Mouse (Mus musculus): ENCODE results near the gene Kpna6. TPM values are rescaled to one million over a fixed set of nuclear protein-coding genes. Genes with fewer than 3 reads are reported as not detected.

Kpna6 gene
- polyA plus RNA-seq, 1 experiment, result 143 TPM

DNA sequence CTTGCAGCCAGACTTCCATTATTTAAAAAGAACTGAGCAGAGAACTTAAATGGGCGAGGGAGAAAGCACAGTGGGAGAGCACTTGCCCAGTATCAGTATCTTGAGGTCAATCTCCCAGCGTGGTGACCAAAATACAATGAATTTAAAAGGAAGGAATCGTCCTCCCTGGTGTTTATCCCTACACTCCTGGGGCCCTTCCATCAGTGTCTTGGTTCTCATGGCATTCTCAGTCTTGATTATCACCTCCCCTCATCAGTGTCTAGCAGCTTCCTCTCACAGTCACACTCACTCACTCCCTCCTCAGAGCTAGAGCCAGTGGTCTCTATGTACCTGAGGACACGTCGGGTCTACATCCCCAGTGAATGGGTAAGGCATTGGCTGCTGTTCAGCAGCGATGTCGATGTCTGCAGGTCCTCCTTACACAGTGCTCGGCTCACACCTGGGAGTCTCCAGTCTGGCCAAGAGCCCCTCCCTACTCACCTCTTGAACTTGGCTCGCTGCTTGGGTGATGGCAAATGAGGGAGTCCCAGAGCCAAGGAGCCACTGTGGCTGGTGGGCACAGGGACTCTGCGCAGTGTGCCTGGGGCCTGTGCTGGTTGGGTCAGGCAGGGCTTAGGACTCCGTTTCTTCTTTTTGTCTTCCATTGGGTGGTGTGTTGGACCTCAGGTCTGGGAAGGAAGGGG is 50.3 kb downstream of the Kpna6 start:
- H3K27ac ChIP-seq (ENCODE audit: control insufficient read depth, insufficient read depth, low read depth, low read length), result peak overlapping the region; percentile 22
- no peak for TF ChIP-seq POLR2A (IDR thresholded peaks at IDR 0.05; ENCODE audit: control insufficient read depth, low read depth, low read length)
- no peak for TF ChIP-seq CTCF (IDR thresholded peaks at IDR 0.05; ENCODE audit: control insufficient read depth, insufficient read depth, insufficient replicate concordance, low read depth, low read length)
- no peaks in the 10 kb centered on the region for H3K27me3 ChIP-seq (ENCODE audit: control insufficient read depth, insufficient read depth, low read length)
- no peaks in the 10 kb centered on the region for H3K36me3 ChIP-seq (ENCODE audit: control insufficient read depth, insufficient read depth, low read length)
- peak overlapping the region; percentile 36 for H3K4me3 ChIP-seq (ENCODE audit: control insufficient read depth, low read depth, low read length)
- H3K4me1 ChIP-seq (ENCODE audit: control insufficient read depth, insufficient read depth, low read length), result peaks cover 29% of the 10 kb centered on the region

DNA sequence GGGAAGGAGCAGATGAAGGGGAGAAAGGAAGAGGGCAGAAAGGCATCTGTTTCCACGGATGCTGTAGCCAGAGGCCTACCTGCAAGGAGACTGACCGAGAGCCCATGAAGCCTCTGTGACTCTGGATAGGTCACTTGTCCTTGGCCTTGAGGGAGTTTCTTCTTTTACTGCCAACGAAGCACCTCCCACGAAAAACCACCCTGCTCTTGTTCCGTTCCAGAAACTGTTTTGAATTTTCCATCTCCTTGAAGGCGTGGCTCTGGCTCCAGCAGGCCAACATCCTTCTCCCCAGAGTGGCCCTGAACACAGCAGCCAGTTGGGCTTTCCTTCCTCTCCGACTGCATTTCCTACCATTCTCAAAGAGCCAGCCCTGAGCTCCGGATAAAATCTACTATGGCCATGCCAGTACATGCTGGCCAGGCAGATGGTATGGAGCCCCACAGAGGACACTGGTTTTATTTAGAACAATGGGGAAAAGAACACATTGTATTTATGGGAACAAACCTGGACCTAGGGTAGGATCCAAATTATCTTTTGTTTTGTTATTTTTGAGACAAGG is 51.2 kb downstream of the Kpna6 start:
- Histone ChIP-seq H3K4me3 (ENCODE audit: control insufficient read depth, low read depth, low read length) (peak overlapping the region; percentile 44), H3K4me1 (ENCODE audit: control insufficient read depth, insufficient read depth, low read length) (peaks cover 32% of the 10 kb centered on the region), H3K27me3 (ENCODE audit: control insufficient read depth, insufficient read depth, low read length) (no peaks in the 10 kb centered on the region), H3K36me3 (ENCODE audit: control insufficient read depth, insufficient read depth, low read length) (no peaks in the 10 kb centered on the region; the same call in 1 of the 2 replicates), H3K27ac (ENCODE audit: control insufficient read depth, insufficient read depth, low read depth, low read length) (peak overlapping the region; percentile 83)
- TF ChIP-seq POLR2A (IDR thresholded peaks at IDR 0.05; ENCODE audit: control insufficient read depth, low read depth, low read length) (peak; percentile 18; the same call in 1 of the 2 replicates), CTCF (IDR thresholded peaks at IDR 0.05; ENCODE audit: control insufficient read depth, insufficient read depth, insufficient replicate concordance, low read depth, low read length) (no peak)

DNA sequence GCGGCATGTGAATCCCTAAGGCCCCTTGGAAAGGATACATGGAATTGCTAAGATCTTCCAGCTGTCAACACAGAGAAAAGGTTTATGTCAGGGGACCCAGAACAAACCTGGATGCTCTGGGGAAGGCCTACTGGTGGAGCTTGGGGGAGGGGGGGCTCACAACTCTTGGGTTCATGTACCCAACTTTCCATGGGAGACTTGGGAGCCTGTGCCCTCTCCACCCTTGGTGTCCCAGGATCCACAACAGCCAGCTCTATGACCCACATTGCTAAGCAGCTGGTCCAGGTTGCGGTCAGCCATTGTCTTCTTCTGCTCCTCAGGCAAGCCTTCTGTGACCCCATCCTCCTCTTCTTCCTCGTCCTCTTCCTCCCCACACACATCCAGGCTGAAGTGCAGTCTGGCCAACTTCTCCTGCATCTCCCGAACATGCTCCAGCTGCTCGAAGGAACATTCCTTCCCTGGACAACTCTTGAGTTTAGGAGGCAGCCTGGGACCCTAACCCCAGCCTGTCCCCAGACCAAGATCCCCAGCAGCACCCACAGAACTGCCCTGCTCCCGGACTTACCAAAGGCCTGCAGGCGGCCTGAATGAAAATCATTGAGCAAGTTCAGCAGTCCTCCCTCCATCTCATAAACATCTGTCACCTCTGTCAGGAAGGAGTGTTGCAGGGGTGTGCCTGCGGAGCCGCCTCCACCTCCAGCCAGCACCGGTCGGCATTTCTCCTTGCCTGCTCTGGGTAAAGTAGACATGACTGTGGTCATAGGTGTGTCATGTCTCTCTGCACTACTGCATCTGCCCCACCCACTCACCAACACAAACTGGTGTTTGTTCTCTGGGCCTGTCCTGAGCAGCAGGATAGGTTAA is 51.9 kb downstream of the Kpna6 start:
- Histone ChIP-seq H3K4me1 (ENCODE audit: control insufficient read depth, insufficient read depth, low read length) (peaks cover 35% of the 10 kb centered on the region), H3K4me3 (ENCODE audit: control insufficient read depth, low read depth, low read length) (peak overlapping the region; percentile 44), H3K27ac (ENCODE audit: control insufficient read depth, insufficient read depth, low read depth, low read length) (peak overlapping the region; percentile 83), H3K27me3 (ENCODE audit: control insufficient read depth, insufficient read depth, low read length) (no peaks in the 10 kb centered on the region), H3K36me3 (ENCODE audit: control insufficient read depth, insufficient read depth, low read length) (no peaks in the 10 kb centered on the region; the same call in 1 of the 2 replicates)
- TF ChIP-seq CTCF (IDR thresholded peaks at IDR 0.05; ENCODE audit: control insufficient read depth, insufficient read depth, insufficient replicate concordance, low read depth, low read length), result no peak
- TF ChIP-seq POLR2A (IDR thresholded peaks at IDR 0.05; ENCODE audit: control insufficient read depth, low read depth, low read length), result no peak

DNA sequence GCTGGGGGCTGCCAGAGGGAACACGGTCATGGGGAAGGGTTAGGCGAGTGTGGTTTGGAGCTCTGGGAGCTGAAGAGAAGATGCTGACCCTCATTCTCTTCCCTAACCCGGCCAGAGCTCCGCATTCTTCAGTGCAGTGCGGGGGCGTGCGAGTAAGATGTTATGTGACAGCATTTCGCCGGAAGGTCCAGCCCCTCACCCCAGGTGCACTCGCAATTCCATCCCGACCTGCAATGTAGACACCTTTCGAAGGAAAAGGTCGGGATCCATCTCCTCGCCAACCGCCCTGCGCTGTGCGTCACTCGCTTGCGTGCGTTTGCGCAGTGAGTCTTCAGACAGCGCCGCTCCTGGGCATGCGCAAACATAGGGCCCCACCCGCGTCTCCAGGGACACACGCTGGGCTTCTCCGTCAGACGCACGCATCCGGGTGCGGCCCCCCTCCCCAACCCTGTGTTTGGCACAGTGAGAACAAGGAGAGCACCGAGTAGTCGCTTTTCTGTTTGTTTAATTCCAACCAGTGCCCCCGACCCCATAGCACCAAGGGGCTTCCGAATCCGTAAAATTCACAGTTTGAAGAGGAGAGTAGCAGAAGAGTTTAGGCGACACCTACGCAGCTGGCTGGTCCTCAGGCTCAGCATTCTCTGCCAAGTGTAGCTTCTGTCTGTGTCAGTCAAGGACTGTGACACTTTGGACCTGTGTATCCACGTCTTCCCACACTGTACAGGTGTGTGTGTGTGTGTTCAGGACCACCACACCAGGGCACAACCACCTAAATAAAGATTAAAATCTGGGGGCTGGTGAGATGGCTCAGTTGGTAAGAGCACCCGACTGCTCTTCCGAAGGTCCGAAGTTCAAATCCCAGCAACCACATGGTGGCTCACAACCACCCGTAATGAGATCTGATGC is 53.5 kb downstream of the Kpna6 start, which contains the start of gene Iqcc:
Gene Iqcc (minus strand): TSS at position 314 of the 906 bp plus-strand sequence.
- TF ChIP-seq CTCF (IDR thresholded peaks at IDR 0.05; ENCODE audit: control insufficient read depth, insufficient read depth, insufficient replicate concordance, low read depth, low read length), result no peak
- TF ChIP-seq POLR2A (IDR thresholded peaks at IDR 0.05; ENCODE audit: control insufficient read depth, low read depth, low read length), result peak; percentile 99
- H3K36me3 ChIP-seq (ENCODE audit: control insufficient read depth, insufficient read depth, low read length), result no peaks in the 10 kb centered on the region; the same call in 1 of the 2 replicates

DNA sequence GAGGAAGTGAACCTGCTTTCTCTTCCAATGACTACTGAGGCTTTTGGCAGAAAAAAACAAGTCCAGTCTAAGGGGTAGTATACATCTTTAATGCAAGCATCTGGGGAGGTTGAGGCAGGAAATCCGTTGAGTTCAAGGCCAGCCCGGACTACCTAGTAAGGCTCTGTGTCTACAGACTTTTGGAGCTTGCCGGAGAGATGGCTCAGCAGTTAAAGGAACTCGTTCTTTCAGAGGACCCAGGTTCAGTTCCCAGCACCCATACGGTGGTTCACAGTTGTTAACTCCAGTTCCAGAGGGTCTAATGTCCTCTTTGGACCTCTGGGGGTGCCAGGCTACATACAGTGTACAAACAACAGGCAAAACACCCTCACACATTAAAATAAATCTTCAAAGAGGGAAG is 54.5 kb downstream of the Kpna6 start:
- H3K36me3 ChIP-seq (ENCODE audit: control insufficient read depth, insufficient read depth, low read length), result no peaks in the 10 kb centered on the region; the same call in 1 of the 2 replicates
- peak overlapping the region; percentile 93 for H3K27ac ChIP-seq (ENCODE audit: control insufficient read depth, insufficient read depth, low read depth, low read length)
- peak overlapping the region; percentile 92 for H3K4me3 ChIP-seq (ENCODE audit: control insufficient read depth, low read depth, low read length)
- no peaks in the 10 kb centered on the region for H3K27me3 ChIP-seq (ENCODE audit: control insufficient read depth, insufficient read depth, low read length)
- H3K4me1 ChIP-seq (ENCODE audit: control insufficient read depth, insufficient read depth, low read length), result peaks cover 20% of the 10 kb centered on the region
- TF ChIP-seq POLR2A (IDR thresholded peaks at IDR 0.05; ENCODE audit: control insufficient read depth, low read depth, low read length), result no peak

More for the DNA sequence above, 53.5 kb downstream of the Kpna6 start, which contains the start of gene Iqcc:
- peak within 1 kb of the TSS; percentile 92 for H3K4me3 ChIP-seq (ENCODE audit: control insufficient read depth, low read depth, low read length)
- H3K4me1 ChIP-seq (ENCODE audit: control insufficient read depth, insufficient read depth, low read length), result peaks cover 23% of the 10 kb centered on the region
- peak within 1 kb of the TSS; percentile 93 for H3K27ac ChIP-seq (ENCODE audit: control insufficient read depth, insufficient read depth, low read depth, low read length)
- H3K27me3 ChIP-seq (ENCODE audit: control insufficient read depth, insufficient read depth, low read length), result no peaks in the 10 kb centered on the region

DNA sequence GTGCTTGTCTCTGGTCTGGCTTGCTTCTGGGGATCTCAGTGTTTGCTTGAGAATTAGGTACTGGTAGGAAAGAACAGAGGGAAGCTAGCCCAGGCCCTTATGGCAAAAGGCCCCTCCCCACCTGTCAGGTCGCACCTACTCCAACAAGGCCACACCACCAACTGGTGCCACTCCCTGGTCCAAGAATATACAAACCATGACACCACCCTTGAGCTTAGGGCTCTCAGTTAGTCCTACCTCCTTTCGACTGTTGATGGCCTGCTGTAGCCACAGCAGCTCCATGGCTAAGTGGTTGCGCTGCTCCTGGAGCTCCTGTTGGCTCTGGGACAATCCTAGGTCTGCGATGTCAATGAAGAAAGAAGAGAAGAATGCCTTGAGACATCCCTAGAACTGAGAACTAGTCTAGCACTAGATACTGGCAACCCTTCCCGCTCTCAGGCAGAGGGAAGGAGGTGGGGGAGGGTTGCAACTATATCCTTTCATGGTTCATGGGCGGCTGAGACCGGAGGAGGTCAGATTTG is 55.4 kb downstream of the Kpna6 start:
- Histone ChIP-seq H3K27me3 (ENCODE audit: control insufficient read depth, insufficient read depth, low read length) (no peaks in the 10 kb centered on the region), H3K27ac (ENCODE audit: control insufficient read depth, insufficient read depth, low read depth, low read length) (no peak overlapping the region), H3K4me3 (ENCODE audit: control insufficient read depth, low read depth, low read length) (peak overlapping the region; percentile 92), H3K4me1 (ENCODE audit: control insufficient read depth, insufficient read depth, low read length) (peaks cover 17% of the 10 kb centered on the region), H3K36me3 (ENCODE audit: control insufficient read depth, insufficient read depth, low read length) (no peaks in the 10 kb centered on the region; the same call in 1 of the 2 replicates)
- TF ChIP-seq POLR2A (IDR thresholded peaks at IDR 0.05; ENCODE audit: control insufficient read depth, low read depth, low read length), result no peak
- no peak for TF ChIP-seq CTCF (IDR thresholded peaks at IDR 0.05; ENCODE audit: control insufficient read depth, insufficient read depth, insufficient replicate concordance, low read depth, low read length)

Data from testis, adult 2 months (tissue).